Mouse (Mus musculus): Measurements from ENCODE around the gene Zfp386.
"Not testable (repeated sequence)": the region's sequence is repeated elsewhere in the genome, so short reads cannot be mapped to it uniquely, and the experiment has no call there.

The Zfp386 gene

DNA sequence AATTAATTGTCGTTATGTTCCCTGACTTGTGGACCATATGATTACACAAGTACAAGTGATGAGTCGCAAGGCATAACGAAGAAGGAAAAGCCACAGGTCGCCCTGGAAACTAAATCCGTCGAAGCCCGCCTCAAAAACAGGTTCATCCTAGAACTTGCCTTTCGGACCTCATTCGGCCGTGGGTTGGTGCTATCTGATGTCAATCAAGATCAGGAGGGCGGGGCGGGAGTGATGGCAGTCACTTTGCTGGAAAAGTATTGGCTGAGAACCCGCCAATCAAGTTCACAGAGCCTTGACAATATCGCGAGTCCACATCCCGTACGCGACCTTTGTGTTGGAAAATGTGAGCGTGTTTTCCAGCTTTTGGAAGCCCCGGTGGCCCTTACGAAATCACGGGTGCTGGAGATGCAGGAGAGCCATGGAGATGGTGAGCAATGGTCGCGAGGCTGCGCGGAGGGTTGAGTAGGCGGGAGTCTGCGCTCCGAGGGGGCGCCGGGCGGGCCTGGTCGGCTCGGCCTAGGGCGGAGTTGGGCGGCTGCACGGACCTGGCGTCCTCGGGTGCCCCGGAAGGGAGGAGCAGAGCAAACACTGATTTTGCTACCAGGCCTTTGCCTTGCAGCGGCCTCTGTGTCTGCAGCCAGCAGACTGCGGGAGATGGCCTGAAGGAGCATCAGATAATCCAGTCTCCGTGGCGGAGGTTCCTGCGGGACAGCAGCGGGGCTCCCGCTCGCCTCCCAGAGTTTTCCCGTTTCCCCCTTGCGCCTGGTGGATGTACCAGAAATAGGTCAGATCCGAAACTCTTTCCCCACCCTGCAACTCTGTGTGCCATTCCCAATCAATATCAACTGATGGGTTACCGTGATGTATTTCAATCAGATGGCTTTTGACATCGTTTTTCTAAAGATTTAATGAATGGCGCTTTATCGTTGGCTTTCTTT lies at the start of gene Zfp386:
Zfp386 (plus strand) TSS at position 285 of the 938 bp plus-strand sequence.
- peak; percentile 97 to 99 for DNase-seq (ENCODE audit: low spot score in 2 of 2)

DNA sequence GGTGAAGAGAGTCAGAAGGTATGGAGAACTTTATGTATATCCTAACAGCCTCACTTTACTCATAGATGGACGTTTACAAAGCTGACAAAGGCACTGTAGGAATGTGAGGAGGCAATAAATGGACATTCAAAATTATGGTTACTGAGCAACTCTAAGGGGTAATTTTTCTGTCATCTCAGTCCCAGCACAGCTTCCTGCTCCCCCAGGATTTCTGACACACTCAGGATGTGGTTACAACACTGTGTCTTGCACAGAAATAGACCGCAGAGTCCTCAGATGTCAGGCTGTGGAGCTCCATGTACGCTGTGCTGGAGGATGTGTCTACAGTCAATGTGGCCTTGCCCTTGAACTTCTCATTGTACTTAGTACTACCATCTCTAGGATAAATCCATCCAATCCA lies 47.7 kb upstream of the Zfp386 start:
- not testable (repeated sequence) for DNase-seq (ENCODE audit: low spot score in 2 of 2)

GRCm38 (mm10) chr12:116002946-116003345 lies 44.6 kb upstream of the Zfp386 start:
- not testable (repeated sequence) for DNase-seq (ENCODE audit: low spot score in 2 of 2)

DNA sequence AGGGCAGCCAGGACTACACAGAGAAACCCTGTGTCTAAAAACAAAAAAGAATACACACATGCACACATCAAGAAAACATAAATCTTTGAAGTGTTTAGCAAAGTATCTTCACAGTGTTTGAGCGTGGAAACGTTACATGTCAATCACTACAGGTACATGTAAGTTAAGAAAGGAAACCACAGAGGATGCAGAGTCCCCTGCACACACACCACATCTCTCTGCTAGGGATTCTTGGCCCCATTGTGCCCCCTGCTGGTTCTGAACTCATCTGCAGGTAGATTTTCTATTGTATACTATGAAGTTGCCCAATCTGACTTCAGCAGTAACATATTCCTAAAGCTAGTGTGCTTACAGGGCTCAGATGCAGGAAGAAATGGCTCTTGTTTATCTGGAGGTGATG lies 36.7 kb upstream of the Zfp386 start:
- no peak for DNase-seq (ENCODE audit: low spot score in 2 of 2)

DNA sequence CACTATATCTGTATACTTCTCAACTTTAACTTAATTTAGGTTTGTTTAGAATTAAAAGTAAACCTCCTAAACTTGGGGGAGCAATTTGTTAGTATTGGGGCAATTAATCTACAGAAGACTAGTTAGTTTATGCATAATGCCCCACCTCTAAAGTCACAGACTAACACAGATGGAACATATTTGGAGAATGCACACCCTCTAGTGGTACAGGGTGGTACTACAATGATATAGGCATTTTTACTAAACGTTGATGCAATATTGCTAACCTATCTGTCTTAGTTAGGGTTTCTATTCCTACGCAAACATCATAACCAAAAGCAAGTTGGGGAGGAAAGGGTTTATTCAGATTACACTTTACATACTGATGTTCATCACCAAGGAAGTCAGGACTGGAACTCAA lies 19.4 kb upstream of the Zfp386 start:
- no peak for DNase-seq (ENCODE audit: low spot score in 2 of 2)

DNA sequence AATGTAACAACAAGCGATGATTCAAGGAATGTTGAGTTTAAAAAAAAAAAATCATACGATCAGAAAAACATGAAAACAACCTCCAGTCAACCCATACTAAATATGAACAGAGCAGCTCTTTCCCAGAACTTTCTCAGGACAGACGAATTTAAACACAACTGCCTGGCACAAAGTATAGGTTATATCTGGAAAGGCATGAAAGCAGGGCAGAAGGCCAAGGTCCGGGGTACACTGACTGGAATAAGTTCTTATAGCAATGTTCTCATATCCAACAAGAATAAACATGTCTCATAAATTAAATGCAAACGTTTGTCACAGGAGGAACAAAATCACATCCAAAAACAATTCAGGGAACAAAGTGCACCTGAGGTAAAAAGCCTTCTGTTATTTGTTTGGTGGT lies 12.2 kb upstream of the Zfp386 start:
- no peak for DNase-seq (ENCODE audit: low spot score in 2 of 2)

GRCm38 (mm10) chr12:116044785-116045184 lies 2.7 kb upstream of the Zfp386 start:
- no peak for DNase-seq (ENCODE audit: low spot score in 2 of 2)

- DNase-seq (ENCODE audit: low spot score in 2 of 2) = no peak
These were observed 1.2 kb downstream of the Zfp386 start for GRCm38 (mm10) chr12:116048766-116049165.

DNA sequence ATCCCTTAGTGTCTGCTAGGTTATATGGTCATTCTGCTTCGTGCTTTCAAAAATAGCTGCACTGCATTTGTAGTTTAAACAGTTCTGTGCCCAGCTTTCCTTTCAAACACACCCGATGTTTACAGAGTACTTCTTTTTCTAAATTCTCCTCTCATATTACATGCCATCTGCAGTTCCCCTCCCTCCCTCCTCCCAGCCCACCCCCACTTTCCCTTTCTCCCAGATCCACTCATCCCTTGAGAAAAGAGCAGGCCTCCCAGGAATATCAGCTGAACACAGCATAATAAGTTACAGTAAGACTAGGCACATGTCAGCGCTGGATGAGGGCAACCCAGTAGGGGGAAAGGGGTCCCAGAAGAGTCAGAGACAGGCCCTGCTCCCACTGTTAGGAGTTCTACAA lies 1.7 kb downstream of the Zfp386 start:
- DNase-seq (ENCODE audit: low spot score in 2 of 2) = no peak

GRCm38 (mm10) chr12:116049701-116050100 lies 2.2 kb downstream of the Zfp386 start:
- no peak for DNase-seq (ENCODE audit: low spot score in 2 of 2)

DNA sequence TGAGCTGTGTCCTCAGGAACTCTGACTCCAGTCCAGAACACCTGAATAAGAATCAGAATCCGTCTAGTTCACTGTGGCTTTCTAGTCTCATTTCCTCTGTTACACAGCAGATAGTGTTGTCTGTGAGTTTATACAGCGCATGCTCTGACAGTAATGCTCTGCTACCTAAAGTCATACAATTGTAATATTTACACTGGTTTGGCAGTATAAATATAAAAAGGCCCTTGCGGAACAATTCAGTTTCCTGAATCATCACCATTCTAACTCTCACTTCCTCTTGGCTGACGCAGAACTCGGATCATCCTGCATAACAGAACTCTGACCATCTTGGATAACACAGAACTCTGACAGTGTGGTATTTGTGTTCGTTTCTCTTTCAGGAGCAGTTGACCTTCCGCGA lies 6.8 kb downstream of the Zfp386 start:
- no peak for DNase-seq (ENCODE audit: low spot score in 2 of 2)

DNA sequence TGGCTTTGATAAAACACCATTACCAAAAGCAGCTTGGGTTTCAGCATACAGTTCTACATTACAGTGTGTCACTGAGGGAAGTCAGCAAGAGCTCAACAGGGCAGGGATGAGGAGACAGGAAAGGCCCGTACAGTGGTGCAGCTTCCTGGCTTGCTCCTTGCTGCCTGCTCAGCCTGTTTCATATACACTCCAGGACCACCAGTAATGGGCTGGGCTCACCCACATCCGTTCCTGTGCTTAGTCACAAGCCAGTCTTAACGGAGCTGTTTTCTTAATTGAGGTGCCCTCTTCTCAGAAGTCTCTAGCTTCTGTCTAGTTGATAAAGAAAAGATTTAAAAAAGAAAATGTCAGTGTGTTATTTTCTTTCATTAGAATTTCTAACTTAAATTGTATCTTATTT lies 8.6 kb downstream of the Zfp386 start:
- no peak for DNase-seq (ENCODE audit: low spot score in 2 of 2)

DNA sequence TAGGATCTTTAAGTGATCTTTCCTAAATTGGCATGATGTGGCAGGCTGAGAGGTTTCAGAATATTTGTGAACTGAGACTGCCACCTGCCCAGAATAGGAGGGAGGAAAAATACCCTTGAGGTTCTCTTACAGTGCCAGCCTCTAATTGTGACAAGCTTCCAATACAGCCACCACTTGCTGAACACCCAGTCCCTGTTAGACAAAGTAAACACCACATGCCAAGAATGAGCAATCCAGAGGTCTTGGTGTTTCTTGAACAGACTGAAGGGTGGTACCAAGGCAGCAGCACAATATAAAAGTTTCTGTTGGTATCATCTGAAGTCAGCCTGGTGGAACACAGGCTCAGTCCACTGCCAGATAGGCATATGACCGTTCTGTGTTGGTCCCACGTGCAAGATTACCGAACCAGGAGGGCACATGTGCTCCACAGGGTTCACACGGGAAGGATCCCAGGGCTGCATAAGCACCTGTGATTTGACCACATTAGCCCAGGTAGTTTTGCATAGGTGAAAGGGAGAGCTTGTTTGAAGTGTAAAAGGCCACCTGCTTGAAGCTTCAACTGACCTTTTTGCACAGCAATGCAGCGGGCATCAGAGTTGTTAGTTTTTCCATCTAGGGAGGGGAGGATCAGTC lies 14.2 kb downstream of the Zfp386 start:
- DNase-seq (ENCODE audit: low spot score in 2 of 2) = no peak

- DNase-seq (ENCODE audit: low spot score in 2 of 2) = no peak
These were observed 14.7 kb downstream of the Zfp386 start for GRCm38 (mm10) chr12:116062194-116062583.

DNA sequence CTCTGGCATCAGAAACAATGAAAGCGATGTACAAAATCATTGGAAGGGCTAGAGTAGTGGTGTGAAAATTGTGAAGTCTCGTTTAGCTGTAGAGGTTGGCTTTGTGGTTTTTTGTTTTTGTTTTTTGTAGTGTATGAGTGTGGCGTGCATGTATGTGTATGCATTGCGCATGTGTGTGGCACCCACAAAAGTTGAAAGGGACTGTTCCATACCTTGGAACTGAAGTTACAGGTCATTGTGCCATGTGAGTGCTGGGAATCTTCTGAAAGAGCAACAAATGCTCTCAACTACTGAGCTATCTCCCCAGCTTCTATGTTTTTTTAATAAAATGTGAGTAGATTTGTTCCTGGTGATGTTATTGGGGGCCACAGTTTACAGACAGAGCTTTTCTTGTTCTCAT lies 15.5 kb downstream of the Zfp386 start:
- no peak for DNase-seq (ENCODE audit: low spot score in 2 of 2)

DNA sequence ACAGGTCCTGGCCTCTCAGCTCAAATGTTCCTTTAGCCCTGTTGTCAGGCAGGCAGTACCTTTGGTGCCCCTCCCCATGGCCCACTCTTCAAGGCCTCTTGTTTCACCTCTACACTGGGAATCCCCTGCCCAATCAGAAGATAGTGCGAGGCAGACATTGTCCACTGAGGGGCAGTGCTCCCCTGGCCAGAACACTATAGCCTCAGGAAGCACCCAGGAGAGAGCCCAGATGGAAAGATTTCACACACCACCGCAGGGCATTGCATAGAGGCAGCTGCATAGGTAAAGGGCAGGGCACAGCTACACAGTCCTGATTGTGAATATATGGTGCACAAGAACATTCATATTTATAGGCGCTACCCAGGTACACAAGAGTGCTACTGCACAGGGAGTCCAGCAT lies 23.5 kb downstream of the Zfp386 start:
- peak in 1 of 2 experiments; percentile 36 for DNase-seq (ENCODE audit: low spot score in 2 of 2)

GRCm38 (mm10) chr12:116077074-116077854 lies 29.7 kb downstream of the Zfp386 start, which contains the start of gene Vipr2:
Vipr2 (plus strand) TSS chr12:116077726.
- DNase-seq (ENCODE audit: low spot score in 2 of 2) = peak in 1 of 2 experiments; percentile 22

DNA sequence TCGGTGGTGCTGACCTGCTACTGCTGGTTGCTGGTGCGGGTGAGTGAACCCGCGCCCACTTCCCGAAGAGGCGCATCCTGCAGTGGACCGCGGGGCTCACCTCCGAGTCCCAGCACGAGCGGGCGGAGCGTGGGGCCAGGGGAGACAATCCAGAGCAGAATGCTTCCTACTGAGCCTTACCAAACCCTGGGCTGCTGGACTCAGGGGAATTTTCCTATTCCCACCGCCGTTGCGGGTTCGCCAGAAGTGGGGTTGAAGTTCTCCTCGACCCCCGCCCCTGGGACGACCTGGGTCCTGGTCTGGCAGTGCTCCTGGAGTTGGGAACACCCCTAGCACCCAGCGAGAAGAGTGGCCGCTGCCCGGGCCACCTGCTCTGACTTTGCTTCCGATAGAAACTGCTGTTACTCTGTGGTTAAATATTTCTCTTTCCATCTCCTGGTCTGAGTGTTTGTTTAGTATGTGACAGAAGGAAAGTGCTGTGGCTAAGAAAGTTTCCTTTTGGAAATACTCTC lies 30.4 kb downstream of the Zfp386 start:
- no peak for DNase-seq (ENCODE audit: low spot score in 2 of 2)

GRCm38 (mm10) chr12:116083125-116083524 lies 35.6 kb downstream of the Zfp386 start:
- no peak for DNase-seq (ENCODE audit: low spot score in 2 of 2)

GRCm38 (mm10) chr12:116084294-116084693 lies 36.8 kb downstream of the Zfp386 start:
- no peak for DNase-seq (ENCODE audit: low spot score in 2 of 2)

DNA sequence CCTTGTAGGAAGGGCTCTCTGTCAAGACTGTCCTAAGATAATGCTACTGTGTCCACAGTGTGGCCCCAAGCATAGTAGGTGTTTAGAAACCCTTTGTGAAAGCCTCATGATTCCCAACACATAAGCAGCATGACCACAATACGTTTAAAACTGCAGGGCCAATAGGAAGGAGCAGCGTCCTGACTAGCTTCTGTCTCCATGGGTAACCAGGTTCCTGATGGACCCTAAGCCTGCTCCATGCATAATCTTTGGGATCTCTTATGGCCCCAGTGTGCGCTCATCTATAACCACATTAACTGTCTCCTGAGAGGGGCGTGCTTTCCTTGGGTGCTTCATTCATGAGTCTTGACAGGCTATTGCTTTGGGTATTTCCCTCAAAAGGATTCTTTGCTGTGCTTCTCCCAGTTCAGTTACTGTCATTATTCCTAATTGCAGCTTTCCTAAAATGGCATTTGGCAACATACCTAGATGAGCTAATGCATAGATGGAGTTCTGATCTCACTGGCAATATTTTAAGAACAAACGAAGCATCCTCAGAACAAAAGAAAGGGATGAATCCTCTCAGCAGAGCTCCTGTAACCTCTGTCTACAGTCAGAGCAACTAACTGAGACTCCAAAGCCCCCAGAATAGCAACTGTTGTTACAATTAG lies 39.6 kb downstream of the Zfp386 start:
- DNase-seq (ENCODE audit: low spot score in 2 of 2) = no peak

Data from frontal cortex, postnatal 14 days (tissue).